Mouse (Mus musculus): Measurements from ENCODE around the gene Gm49450.
"Not testable (repeated sequence)": the region's sequence is repeated elsewhere in the genome, so short reads cannot be mapped to it uniquely, and the experiment has no call there.

Gm49450 gene

GRCm38 (mm10) chr15:98954425-98955253 lies 1.3 kb upstream of the Gm49450 start:
- DNase-seq (ENCODE audit: low spot score) = no peak

- no peak for DNase-seq (ENCODE audit: low spot score)
Measured at GRCm38 (mm10) chr15:98952751-98953400, 475 bp downstream of the Gm49450 start.

- DNase-seq (ENCODE audit: low spot score) = no peak
Measured at GRCm38 (mm10) chr15:98952063-98952455, 1.3 kb downstream of the Gm49450 start.

GRCm38 (mm10) chr15:98951122-98952062 lies 2.0 kb downstream of the Gm49450 start:
- DNase-seq (ENCODE audit: low spot score) = not testable (repeated sequence)

- DNase-seq (ENCODE audit: low spot score) = no peak
Measured at GRCm38 (mm10) chr15:98949607-98949892, 3.8 kb downstream of the Gm49450 start.

GRCm38 (mm10) chr15:98948857-98949606 lies 4.3 kb downstream of the Gm49450 start:
- DNase-seq (ENCODE audit: low spot score) = no peak

- DNase-seq (ENCODE audit: low spot score) = no peak
Measured at GRCm38 (mm10) chr15:98948382-98948781, 5.0 kb downstream of the Gm49450 start.

GRCm38 (mm10) chr15:98947884-98948283 lies 5.5 kb downstream of the Gm49450 start:
- no peak for DNase-seq (ENCODE audit: low spot score)

- no peak for DNase-seq (ENCODE audit: low spot score)
Measured at GRCm38 (mm10) chr15:98943133-98943532, 10.2 kb downstream of the Gm49450 start.

GRCm38 (mm10) chr15:98942081-98942480 lies 11.3 kb downstream of the Gm49450 start:
- DNase-seq (ENCODE audit: low spot score) = no peak

GRCm38 (mm10) chr15:98941539-98941938 lies 11.8 kb downstream of the Gm49450 start:
- no peak for DNase-seq (ENCODE audit: low spot score)

GRCm38 (mm10) chr15:98940816-98941215 lies 12.5 kb downstream of the Gm49450 start:
- no peak for DNase-seq (ENCODE audit: low spot score)

GRCm38 (mm10) chr15:98934217-98934839 lies 19.0 kb downstream of the Gm49450 start, which contains the start of gene Tuba1b:
TSS of gene Tuba1b (minus strand) at chr15:98934565.
- peak; percentile 84 for DNase-seq (ENCODE audit: low spot score)

- DNase-seq (ENCODE audit: low spot score) = peak; percentile 84
Measured at GRCm38 (mm10) chr15:98933833-98934216, 19.5 kb downstream of the Gm49450 start.

GRCm38 (mm10) chr15:98933004-98933671 lies 20.2 kb downstream of the Gm49450 start:
- not testable (repeated sequence) for DNase-seq (ENCODE audit: low spot score)

GRCm38 (mm10) chr15:98930998-98931397 lies 22.4 kb downstream of the Gm49450 start:
- no peak for DNase-seq (ENCODE audit: low spot score)

- DNase-seq (ENCODE audit: low spot score) = no peak
Measured at GRCm38 (mm10) chr15:98930017-98930734, 23.2 kb downstream of the Gm49450 start.

- DNase-seq (ENCODE audit: low spot score) = no peak
Measured at GRCm38 (mm10) chr15:98928598-98929240, 24.6 kb downstream of the Gm49450 start.

GRCm38 (mm10) chr15:98927566-98927965 lies 25.8 kb downstream of the Gm49450 start:
- no peak for DNase-seq (ENCODE audit: low spot score)

Measured in ovary, postnatal 10 days (tissue).